Mouse (Mus musculus): ENCODE measurements around the gene Mal.

Mal gene

GRCm38 (mm10) chr2:127656086-127656720 is at the start of gene Mal:
Gene Mal, minus strand, starts transcription at chr2:127656695.
- in situ Hi-C loops (cut with MboI, MseI), result loop anchor here (10.0 kb wide), 1 partner anchor 1631 kb away; no protein-coding TSS in a partner anchor

- in situ Hi-C loops (cut with MboI, MseI), result no loop called here
These were observed 48.8 kb upstream of the Mal start for GRCm38 (mm10) chr2:127705267-127705666.

GRCm38 (mm10) chr2:127689239-127689638 is 32.7 kb upstream of the Mal start:
- in situ Hi-C loops (cut with MboI, MseI), result no loop called here

GRCm38 (mm10) chr2:127683687-127684331 is 27.3 kb upstream of the Mal start:
- in situ Hi-C loops (cut with MboI, MseI), result no loop called here

- in situ Hi-C loops (cut with MboI, MseI), result no loop called here
These were observed 11.5 kb upstream of the Mal start for GRCm38 (mm10) chr2:127667843-127668506.

GRCm38 (mm10) chr2:127667015-127667414 is 10.5 kb upstream of the Mal start:
- in situ Hi-C loops (cut with MboI, MseI), result no loop called here

- in situ Hi-C loops (cut with MboI, MseI), result no loop called here
These were observed 6.2 kb upstream of the Mal start for GRCm38 (mm10) chr2:127662708-127663107.

- in situ Hi-C loops (cut with MboI, MseI), result loop anchor here (10.0 kb wide), 1 partner anchor 1631 kb away; no protein-coding TSS in a partner anchor
These were observed 1.1 kb downstream of the Mal start for GRCm38 (mm10) chr2:127655419-127655818.

- in situ Hi-C loops (cut with MboI, MseI), result loop anchor here (10.0 kb wide), 1 partner anchor 1630 kb away; no protein-coding TSS in a partner anchor
These were observed 1.7 kb downstream of the Mal start for GRCm38 (mm10) chr2:127654786-127655185.

- in situ Hi-C loops (cut with MboI, MseI), result loop anchor here (10.0 kb wide), 1 partner anchor 1628 kb away; no protein-coding TSS in a partner anchor
These were observed 3.7 kb downstream of the Mal start for GRCm38 (mm10) chr2:127652805-127653204.

GRCm38 (mm10) chr2:127652335-127652734 is 4.2 kb downstream of the Mal start:
- in situ Hi-C loops (cut with MboI, MseI), result loop anchor here (10.0 kb wide), 1 partner anchor 1628 kb away; no protein-coding TSS in a partner anchor

- in situ Hi-C loops (cut with MboI, MseI), result loop anchor here (10.0 kb wide), 1 partner anchor 1627 kb away; no protein-coding TSS in a partner anchor
These were observed 4.9 kb downstream of the Mal start for GRCm38 (mm10) chr2:127651601-127652000.

- in situ Hi-C loops (cut with MboI, MseI), result loop anchor here (10.0 kb wide), 1 partner anchor 1625 kb away; no protein-coding TSS in a partner anchor
These were observed 6.6 kb downstream of the Mal start for GRCm38 (mm10) chr2:127649921-127650320.

GRCm38 (mm10) chr2:127648145-127648544 is 8.3 kb downstream of the Mal start:
- in situ Hi-C loops (cut with MboI, MseI), result no loop called here

GRCm38 (mm10) chr2:127646875-127647274 is 9.6 kb downstream of the Mal start:
- in situ Hi-C loops (cut with MboI, MseI), result no loop called here

- in situ Hi-C loops (cut with MboI, MseI), result no loop called here
These were observed 12.5 kb downstream of the Mal start for GRCm38 (mm10) chr2:127643728-127644704.

GRCm38 (mm10) chr2:127638973-127639372 is 17.5 kb downstream of the Mal start:
- in situ Hi-C loops (cut with MboI, MseI), result no loop called here

- in situ Hi-C loops (cut with MboI, MseI), result no loop called here
These were observed 20.9 kb downstream of the Mal start for GRCm38 (mm10) chr2:127635581-127635980.

GRCm38 (mm10) chr2:127632601-127633000 is 23.9 kb downstream of the Mal start:
- in situ Hi-C loops (cut with MboI, MseI), result no loop called here

GRCm38 (mm10) chr2:127627990-127628570 is 28.4 kb downstream of the Mal start:
- in situ Hi-C loops (cut with MboI, MseI), result loop anchor here (5.0 kb wide), 1 partner anchor 1244 kb away; no protein-coding TSS in a partner anchor

GRCm38 (mm10) chr2:127627354-127627753 is 29.1 kb downstream of the Mal start:
- in situ Hi-C loops (cut with MboI, MseI), result loop anchor here (5.0 kb wide), 1 partner anchor 1245 kb away; no protein-coding TSS in a partner anchor

All from T-helper 1 cell (primary cell).